Mouse (Mus musculus) gastrocnemius, postnatal 4 days (tissue): ENCODE results near the gene Gm47289. TPM values are rescaled to one million over a fixed set of nuclear protein-coding genes. Genes with fewer than 3 reads are reported as not detected.

ENCODE experiments used
- DNase-seq, 2 experiments: peaks; one replicate each; pipeline ENCODE4 v3.0.0; 2021 to 2022; ENCODE audit warnings: low spot score in 2 of 2, mixed read lengths in 2 of 2
- long read RNA-seq, 2 experiments: library from polyadenylated mRNA; stranded (forward); transcript quantifications; one replicate each; pipeline ENCODE4 v2.0.0; 2021
- total RNA-seq, 2 experiments: library from RNA; stranded (reverse); gene quantifications; 2 replicates each; pipeline ENCODE4 v1.2.3; 2021

Gene Gm47289
- total RNA-seq = not detected
- long read RNA-seq, experiment 1 = 0 reads
- long read RNA-seq, experiment 2 = 0 reads

DNA sequence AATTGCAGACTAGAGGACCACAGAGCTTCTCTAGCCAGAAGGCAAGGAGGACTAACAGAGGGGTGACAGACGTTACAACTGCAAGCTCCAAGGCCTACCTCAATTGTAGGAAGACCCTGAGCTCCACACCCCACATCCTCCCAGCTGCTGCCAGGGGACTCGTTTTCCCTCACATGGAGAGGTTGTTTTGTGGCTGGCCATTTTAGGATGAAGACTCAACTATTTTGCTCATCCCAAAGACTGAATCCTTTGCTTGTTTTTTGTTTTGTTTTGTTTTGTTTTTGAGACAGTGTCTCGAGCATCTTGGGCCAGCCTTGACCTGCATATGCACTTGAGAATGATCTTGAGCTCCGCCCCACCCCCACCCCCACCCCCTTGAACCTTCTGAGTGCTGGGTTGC, at the start of gene Gm47289:
Gene Gm47289 (plus strand): TSS at position 301 of the 400 bp plus-strand sequence.
- no peak for DNase-seq

DNA sequence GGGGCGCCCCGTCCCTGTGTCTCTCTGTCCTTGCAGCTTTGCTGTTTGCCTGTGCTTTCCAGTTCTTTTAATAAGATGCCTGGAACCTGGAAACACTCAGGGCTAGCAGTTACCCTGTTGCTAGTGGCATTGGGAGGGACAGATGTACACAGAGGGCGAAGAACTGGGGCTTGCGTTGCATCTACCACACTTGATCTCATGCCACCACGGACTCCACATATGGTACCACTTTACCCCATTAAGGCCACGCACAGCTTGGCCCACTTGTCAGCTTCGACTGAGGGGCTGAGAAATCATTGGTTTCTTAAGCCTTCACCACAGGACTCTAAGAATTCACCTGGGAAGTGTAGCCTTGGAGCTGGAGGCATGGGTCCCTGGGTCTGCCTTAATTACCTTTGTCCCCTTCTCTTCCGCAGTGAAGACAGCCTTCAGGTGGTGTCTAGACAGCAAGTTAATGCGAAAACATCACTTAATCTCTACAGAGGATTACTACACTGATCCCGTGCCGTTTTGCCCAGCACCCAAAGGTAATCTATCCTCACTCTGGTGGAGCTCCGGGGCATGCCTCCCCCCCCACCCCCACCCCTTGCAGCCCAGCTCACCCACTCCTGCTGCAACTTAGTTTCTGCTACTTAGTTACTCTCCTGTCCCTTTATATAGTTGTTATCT, 49.1 kb upstream of the Gm47289 start:
- no peak for DNase-seq

DNA sequence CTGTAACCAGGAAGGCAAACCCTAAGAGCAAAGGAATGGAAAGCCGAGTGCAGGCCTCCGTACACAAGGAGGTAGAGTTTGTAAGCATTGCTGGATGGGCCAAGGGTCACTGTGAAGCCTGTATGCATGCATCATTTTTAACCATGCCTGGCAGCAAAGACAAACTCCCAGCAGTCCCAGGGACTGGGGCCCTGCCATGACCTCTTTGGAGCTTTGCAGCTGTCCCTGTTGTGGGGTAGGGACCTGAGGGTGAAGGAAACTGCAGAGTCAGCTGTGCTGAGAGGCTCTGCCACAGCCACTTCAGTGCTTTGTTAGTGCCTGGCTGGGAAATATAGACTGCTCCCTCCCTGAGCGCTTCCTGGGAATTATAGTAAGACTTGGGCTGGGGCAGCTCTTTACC, 48.3 kb upstream of the Gm47289 start:
- no peak for DNase-seq

DNA sequence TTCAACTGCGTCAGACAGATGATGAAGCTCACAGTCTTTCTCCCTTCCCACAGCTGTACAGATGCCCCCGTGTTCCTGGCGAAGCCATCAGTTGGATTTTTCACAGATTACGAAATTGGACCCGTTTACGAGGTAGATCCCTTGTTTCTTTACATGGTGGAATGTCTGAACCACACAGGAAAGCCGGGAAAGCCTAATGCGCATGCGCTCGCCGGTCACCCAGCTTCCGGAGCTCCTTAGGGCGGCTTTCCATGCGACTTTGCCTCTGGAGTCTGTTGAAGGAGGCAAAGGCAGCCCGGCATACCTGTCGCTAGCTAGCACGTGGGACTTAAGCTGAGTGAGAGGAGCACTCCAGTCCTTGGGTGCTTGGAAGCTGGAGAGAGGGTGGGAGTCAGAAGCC, 44.0 kb upstream of the Gm47289 start:
- no peak for DNase-seq

DNA sequence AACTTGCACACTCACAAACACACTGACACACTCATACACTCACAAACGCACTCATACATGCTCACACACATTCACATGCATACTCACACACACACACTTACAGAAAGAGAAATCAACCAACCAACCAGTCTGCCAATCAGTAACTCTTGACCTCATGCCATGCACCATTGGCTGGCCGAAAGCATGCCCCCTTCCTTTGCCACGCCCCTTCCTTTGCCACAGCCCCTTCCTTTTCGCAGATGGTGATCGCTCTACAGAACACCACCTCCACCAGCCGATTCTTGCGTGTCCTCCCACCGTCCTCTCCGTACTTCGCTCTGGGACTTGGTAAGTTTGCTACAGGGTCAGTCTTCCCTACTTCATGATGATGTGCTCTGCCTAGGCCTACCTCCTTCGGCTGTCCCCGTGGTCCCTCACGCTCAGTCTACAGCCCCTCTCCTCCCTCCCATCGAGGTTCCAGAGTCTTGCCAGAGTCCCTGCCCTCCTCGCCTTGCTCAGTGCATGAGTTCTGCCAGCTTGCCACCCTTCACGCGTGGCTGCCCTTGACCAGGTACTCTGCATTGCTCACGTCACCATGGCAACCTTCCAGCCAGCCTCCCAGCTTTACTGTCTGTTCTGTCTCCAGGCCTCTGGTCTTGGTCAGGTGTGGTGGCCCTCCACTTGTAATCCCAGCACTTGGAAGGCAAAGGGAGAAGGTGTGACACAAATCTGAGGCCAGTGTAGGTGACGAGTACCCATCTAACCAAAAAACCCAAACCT, 39.4 kb upstream of the Gm47289 start:
- DNase-seq = no peak

DNA sequence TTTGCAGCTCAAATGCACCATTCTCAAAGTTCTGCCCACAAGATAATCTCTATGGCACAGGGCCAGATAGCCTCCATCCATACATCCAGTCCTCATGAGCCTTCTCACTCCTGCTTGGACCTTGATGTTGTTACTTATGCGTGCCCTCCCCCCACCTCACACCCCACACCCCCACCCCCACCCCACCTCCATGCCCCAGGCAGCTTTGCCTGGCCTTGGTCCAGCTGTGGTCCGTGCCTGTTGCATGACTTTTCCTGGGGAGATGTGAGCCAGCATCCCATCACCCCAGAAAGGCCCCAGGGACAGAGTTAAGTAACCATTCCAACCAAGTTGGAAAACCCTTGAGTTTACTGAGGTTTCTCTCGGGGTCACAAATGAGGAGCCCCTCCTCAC, 38.8 kb upstream of the Gm47289 start:
- DNase-seq = no peak

DNA sequence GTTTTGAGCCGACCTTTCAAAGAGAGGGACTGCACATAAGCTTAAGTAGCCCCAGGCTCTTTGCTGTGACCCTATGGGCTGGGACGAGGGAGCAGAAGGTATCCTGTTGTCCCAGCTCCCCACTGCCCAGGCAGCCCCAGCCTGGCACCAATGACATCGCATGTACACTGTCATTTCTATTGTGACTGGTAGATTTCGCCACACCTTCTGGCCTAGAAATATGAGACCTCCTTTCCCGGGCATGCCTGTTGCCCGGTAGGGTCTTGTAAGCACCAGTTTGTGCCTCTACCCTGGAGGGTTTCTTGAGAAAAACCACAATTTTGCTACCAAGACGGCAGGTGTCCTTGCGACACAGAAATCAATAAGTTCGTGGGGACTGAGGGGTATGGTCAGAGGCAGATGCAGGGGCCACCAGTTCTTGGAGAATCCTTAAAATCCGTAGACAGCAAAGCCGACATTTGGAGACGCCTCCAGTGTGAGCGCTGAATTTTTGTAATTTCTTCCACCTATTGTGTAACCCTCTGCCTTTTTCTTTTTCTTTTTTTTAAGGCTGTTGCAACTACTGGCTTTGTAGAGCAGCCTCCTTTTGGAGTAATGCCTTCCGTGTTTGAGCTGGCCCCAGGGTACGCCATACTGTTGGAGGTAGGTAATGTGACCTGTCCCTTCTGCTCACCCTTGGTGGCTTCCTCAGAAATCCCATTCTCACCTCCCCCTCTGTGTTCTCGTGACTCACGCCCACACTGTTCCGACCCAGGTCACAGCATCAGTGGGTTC, 36.2 kb upstream of the Gm47289 start:
- no peak for DNase-seq

DNA sequence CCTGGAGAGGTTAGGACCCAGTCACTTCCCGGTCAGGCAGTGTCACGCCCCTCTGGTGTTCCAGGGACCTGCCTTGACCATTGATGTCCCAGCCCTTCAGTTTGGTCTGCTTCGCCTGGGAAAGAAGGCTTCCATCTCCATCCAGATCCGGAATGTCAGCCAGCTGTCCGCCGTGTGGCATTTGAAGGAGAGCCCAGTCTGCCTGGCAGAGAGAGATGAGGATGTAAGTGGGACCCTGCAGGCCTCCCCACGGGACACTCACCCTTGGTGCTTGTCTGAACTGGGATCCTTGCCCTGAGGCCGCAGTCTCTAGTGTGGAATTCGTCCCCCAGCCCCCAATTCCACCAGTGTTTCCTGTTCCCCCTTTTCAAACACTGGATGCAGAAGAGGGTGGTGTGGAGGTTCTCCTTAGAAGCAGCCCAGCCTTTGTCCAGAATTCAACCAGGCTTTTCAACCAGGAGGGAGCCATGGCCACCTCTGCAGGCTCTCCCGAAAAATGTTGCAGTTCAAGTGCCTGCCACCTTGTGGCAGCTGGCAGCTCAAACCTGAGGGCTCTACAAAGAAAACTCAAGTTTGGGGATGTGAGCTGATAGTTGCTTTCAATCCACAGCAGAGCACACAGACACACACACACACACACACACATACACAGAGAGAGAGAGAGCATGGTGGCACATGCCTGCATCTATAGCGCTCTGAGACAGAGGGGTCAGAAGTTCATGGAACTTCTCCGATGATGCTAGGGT, 30.4 kb upstream of the Gm47289 start:
- no peak for DNase-seq

DNA sequence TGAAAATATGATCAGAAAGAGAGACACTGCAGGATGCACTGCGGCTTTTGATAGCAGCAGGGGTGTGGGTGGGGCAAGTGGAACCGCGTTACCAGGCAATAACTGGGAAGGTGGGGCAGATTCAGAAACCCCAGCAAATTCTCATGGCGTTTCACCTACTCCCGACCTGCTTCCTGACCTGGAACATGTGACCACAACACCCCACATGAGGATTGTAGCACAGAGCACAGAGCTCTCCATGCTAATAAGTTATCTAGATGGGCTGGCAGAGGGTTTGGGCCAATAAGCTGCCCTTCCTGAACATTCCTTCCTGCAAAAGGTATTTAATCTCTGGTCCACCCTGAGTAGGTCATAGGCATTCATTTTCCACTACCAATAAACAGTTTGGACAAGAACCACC, 28.3 kb upstream of the Gm47289 start:
- DNase-seq = no peak

DNA sequence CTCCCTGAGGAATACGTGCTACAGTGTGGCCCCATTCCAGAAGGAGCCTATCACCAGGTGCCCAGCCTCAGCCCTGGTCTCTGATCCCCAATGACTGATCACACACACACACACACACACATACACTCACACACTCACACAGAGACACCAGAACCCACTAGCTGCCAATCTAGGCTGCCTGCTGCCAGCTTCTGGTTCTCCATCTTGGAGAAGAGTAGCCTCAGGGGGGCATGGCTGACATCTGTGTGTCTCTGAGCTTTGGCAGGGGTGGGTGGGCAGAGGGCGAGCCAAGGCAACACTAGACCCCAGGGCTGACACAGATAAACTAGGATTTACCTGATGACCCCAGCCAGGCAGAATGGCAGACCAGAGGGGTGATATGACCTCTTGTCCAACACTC, 20.1 kb upstream of the Gm47289 start:
- no peak for DNase-seq

DNA sequence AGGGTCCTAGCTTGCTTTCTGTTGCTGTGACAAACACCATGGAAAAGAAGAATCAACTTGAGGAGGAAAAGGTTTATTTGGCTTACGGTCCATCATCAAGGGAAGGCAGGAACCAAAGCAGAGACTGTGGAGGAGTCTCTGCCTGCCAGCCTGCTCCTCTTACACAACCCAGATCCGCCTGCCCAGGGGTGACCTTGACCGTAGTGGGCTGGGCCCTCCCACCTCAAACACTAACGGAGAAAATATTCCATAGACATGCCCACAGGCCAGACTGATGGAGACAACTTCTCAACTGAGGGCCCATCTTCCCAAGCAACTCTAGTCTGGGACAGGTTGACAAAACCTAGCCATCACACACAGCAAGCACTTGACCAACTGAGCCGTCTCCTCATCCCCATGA, 16.9 kb upstream of the Gm47289 start:
- DNase-seq = no peak

DNA sequence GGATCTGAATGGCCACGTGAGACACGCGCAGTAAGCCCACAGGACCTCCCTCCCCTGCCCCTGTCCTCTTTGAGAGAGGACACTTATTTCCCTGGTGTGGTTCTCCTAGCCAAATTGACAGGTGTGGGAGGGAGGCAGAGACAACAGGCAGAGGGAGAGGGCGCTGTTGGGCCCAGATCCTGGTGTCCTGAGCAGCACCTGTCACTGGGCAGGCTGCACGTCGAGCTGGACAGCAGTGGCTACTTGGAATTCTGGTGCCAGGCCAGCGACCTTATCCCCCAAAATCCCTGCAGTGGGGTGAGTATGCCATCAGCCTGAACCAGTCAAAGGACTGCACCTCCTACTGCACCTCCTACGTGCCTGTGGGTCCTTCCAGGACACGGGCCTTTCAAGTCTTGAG, 15.6 kb upstream of the Gm47289 start:
- DNase-seq = no peak

DNA sequence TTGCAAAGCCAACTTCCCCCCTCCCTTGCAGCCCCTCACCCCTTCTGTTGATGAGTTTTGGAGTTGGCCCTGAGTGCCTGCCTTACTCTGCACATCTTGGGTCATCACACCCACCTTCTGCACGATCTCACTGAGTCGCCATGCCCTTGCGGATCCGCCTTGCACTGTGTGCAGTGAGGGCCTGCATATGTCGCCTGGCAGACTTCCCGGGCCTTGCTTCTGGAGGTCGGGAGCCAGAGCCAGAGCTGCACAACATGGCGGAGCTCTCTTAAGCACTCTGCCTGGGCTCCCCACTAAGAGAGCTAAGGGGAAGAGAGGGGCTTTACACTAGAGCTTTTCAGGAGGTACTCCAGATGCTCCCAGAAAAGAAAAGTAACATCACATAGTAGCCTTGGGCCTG, 14.3 kb upstream of the Gm47289 start:
- no peak for DNase-seq

DNA sequence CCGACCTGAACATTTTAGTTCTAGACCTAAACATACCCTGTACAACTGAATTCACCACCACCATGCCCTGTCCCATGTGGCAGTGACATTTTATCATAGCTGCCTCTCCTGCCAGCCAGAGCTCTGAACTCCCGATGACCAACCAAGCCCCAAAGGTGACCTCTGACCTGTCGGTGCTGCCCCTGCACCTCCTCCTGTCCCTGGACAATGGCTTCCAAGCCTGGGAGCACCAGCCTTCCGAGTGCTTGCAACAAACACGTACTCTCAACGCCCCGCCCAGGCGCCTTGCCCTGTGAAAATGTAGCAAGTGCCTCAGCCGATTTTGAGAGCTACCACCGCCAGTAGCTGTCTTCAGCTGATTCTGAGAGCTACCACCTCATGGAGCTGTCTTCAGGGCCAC, 13.8 kb upstream of the Gm47289 start:
- DNase-seq = no peak

DNA sequence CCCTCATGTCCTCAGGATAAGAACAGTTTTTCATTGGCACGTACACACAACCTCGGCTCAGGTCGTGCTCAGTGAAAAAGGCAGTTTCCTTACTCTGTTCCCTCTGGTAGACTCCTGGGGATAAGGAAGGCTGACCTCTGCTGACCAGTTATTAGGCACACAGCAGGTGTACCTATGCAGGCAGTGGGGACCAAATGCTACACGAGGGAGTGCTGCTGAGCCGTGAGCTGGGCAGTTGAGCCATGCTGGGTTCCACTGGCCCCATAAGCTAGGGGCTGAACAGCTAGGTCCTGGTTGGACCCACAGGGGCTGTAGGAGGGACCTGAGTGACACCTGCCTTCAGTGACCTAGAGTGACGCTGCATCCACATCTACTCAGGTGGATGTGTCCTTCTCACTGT, 13.3 kb upstream of the Gm47289 start:
- DNase-seq = no peak

DNA sequence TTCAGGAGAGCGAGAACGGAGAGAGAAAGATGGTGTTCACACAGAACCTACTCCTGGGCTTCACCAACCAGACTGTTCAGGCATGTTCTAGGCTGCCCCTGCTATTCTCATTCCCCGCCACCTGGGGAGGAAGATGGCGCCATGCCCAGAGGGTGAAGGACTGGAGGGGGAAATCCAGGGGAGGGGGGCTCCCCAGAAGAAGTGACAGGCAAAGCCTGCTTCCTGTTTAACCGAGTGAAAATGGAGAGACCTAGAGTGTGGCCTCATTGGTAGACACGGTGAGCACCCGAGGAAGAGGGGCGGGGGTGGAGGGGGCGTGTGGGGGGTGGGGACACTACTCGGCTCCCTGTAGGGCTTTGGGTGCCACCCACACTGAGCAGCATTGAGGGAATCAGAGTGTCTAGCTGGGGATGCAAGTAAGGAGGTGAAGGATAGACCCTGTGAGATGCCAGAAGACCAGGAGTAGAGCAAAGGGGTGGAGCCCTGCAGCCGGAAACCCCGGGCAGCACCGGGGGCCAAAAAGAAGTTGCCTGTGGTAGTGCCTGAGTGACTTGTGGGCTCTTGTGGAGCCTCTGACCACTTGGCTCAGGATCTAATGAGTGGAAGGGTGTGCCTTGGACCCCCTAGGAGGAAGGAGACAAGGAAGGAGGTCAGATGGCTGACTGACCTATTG, 12.7 kb upstream of the Gm47289 start:
- DNase-seq = no peak

DNA sequence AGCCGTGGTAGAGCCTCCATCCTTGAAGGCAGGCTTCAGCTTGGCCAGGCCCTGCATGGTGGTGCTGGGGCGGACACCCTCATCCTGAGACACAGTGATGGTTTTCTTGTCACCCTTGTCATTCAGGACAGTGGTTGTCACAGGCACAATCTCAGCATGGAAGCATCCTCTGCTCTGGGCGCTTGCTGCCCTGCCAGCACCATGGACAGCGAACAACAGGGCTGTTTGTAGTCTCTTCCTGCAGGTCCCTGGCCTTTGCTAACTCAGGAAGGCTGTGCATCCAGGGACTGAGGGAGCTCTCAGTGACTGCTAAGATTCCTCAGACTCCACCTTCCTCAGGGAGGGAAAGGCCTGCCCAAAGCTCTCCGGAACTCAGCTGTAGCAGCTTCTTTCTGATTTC, 9.4 kb upstream of the Gm47289 start:
- DNase-seq = peak in 1 of 2 experiments; percentile 58

DNA sequence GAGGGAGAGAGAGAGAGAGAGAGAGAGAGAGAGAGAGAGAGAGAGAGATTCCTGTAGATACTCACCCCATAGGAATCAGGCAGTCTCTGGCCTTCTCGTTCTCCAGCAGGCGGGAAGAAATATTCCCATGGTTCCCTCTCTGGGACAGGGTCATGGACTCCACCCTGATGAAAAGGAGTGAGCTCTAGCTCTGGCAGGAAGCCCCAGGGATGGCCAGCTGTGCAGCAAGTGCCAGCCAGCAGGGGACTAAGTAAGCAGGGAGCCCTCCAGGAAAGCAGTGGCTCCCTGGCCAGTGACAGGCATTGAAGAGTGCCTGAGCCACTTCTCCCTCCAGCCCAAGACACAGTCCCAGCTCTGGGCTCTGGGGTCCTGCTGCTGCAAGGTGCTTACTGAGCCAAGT, 7.2 kb upstream of the Gm47289 start:
- no peak for DNase-seq

DNA sequence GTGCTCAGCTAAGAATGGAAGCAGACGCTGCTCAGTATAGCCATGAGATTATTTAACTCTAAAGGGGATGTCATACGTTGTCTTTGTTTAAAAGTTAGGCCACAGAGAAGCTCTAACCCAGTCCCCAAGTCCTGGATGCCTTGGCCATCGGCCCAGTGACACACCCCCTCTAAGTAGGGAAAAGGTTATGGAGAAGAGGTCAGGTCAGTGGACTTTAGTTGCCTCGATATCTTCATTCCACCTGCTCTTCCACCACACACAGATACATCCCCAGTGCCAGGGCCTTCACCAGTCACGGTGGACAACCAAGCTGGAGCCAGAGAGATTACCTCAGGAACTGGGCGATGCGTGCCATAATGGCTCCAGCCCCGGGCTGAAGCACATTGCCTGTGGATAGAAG, 3.5 kb upstream of the Gm47289 start:
- DNase-seq = no peak

DNA sequence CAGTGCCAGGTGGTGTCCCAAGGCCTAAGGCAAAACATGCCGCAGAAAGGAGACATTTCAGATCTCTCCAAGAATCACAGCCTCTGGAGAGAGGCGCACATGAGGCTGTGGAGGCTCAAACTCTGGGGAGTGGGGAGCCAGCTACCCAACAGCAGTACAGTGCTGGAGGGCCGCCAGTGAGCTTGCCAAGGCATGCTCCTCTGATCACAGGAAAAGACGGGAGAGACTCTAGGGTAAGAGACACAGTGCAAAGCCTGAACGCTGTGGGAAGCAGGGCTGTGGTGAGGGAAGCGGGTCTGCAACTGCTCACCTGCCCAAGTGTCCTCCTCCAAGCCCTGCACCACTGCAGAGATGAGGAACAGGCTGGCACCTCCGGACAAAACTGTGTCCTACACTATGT, 3.1 kb upstream of the Gm47289 start:
- DNase-seq = peak in 1 of 2 experiments; percentile 36
